Mouse (Mus musculus) hindbrain, embryonic 13.5 days (tissue): Measurements from ENCODE around the gene Adgrl4. TPM values are rescaled to one million over a fixed set of nuclear protein-coding genes. Genes with fewer than 3 reads are reported as not detected.

Experiments used
- ATAC-seq: fragments of 200-750 bp; cut with Nextera tagmentation; 2 replicates; pipeline ENCODE4 v1.8.0; 2017; ENCODE audit warnings: moderate TSS enrichment; ENCODE audit not compliant: low FRiP score
- H3K27ac ChIP-seq: fragments of 300-500 bp; sonication (generic); 2 replicates; pipeline ENCODE4 v1.5.1; 2015; ENCODE audit warnings: inconsistent platforms, mild to moderate bottlenecking, moderate library complexity
- H3K27me3 ChIP-seq: fragments of 300-500 bp; sonication (generic); 2 replicates; pipeline ENCODE4 v1.6.1; 2015; ENCODE audit warnings: mild to moderate bottlenecking, inconsistent platforms
- H3K36me3 ChIP-seq: fragments of 300-500 bp; sonication (generic); 2 replicates; pipeline ENCODE4 v1.6.1; 2015; ENCODE audit warnings: mild to moderate bottlenecking, inconsistent platforms
- H3K4me1 ChIP-seq: fragments of 300-500 bp; sonication (generic); replicated peaks from 2 replicates; pipeline ENCODE4 v1.6.1; 2015; ENCODE audit warnings: inconsistent platforms
- H3K4me2 ChIP-seq: fragments of 300-500 bp; sonication (generic); 2 replicates; pipeline ENCODE4 v1.6.1; 2015; ENCODE audit warnings: inconsistent platforms, mild to moderate bottlenecking, moderate library complexity
- H3K4me3 ChIP-seq: fragments of 300-500 bp; sonication (generic); 2 replicates; pipeline ENCODE4 v1.5.1; 2015; ENCODE audit warnings: mild to moderate bottlenecking, inconsistent platforms
- H3K9ac ChIP-seq: fragments of 300-500 bp; sonication (generic); 2 replicates; pipeline ENCODE4 v1.6.1; 2015; ENCODE audit warnings: mild to moderate bottlenecking, inconsistent platforms
- H3K9me3 ChIP-seq: fragments of 300-500 bp; sonication (generic); 2 replicates; pipeline ENCODE4 v1.6.1; 2016; ENCODE audit warnings: inconsistent platforms
- WGBS: fragments of 180-500 bp; shearing (Covaris S2); methylation state at CpG from one replicate; pipeline ENCODE4 v1.1.7; 2015; 5-methylcytosine and 5-hydroxymethylcytosine counted together
- polyA plus RNA-seq: library from polyadenylated mRNA; unstranded; fragments of >200 nt; fragmentation: Nextera tagmentation; extraction: Ambion mirVana; gene quantifications from 2 replicates; pipeline ENCODE4 v1.2.1, GENCODE M21; 2015

The Adgrl4 gene
- 12.7 and 13.9 TPM in 2 replicates for polyA plus RNA-seq

DNA sequence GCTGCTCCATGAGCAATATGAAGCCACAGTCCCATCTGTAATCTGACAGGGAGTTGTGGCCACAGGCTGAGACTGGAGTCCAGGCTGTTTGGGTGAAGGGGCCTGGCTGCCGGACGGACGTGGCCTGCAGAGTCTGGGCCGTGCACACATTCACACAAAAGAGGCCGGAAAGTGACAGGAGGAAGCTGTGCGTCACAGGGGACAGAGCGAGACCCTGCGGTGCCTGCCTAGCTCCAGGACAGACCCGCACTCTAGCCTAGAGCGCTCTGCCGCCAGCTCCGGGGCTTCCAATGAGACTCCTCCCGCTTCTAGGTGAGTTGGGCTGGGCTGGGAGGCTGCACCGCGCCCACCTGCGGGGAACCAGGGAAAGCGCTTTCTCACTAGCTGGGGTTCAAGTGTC lies at the start of gene Adgrl4:
Gene Adgrl4 (plus strand): TSS at position 195 of the 400 bp plus-strand sequence.
- ATAC-seq = 0 out of 2 replicates have a peak, but pooled peaks have one; percentile 10
- Histone ChIP-seq H3K27me3 (no peaks in the 10 kb centered on the region), H3K4me1 (peaks cover 7% of the 10 kb centered on the region), H3K27ac (no peak within 1 kb of the TSS; the same call in 1 of the 2 replicates), H3K4me2 (peak within 1 kb of the TSS; percentile 54), H3K9ac (peak within 1 kb of the TSS; percentile 63), H3K36me3 (no peaks in the 10 kb centered on the region), H3K9me3 (no peaks in the 10 kb centered on the region), H3K4me3 (peak within 1 kb of the TSS; percentile 29)
- WGBS = 2% methylated on average over 17 of the region's 17 CpGs

DNA sequence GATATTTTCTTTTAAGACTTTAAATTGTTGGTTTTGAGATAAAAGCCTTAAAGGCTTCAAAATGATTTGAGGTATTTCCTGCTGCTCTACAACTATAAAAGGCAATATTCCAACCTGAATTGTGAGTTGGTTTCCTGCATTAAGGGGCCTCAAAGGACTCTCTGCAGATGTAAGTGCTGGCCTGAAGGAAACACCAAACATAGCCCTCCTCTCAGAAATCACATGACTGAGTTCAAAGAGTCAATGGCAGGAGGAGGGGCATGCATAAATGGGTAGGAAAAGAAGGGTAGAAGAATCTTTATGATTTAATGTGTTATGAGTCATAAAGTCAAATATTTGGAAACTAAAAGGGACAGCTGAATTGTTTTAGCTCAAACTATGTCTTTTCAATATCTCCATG lies 46.8 kb upstream of the Adgrl4 start:
- Histone ChIP-seq H3K4me2 (no peak overlapping the region), H3K4me3 (no peak overlapping the region), H3K4me1 (no peaks in the 10 kb centered on the region), H3K27me3 (no peaks in the 10 kb centered on the region), H3K27ac (no peak overlapping the region), H3K36me3 (no peaks in the 10 kb centered on the region), H3K9ac (no peak overlapping the region), H3K9me3 (no peaks in the 10 kb centered on the region)
- ATAC-seq = no peak

DNA sequence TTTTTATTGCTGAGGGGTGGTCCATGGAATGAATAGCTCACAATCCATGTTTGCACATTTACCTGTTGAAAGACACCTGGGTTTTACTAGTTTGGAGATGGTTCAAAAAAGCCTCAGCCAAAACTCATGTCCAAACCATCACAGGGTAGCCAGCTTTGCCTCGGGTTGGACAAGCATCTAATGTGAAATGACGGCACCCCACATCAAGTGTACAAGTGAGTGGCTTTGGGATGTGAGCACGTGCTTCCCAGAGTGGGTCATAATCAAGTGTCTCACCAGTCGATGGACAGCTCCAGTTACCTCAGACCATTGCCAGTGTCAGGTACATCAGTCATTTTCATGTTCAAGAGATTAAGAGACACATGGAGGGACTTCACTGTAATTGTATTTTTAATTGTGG lies 44.8 kb upstream of the Adgrl4 start:
- no peak overlapping the region for H3K9ac ChIP-seq
- no peaks in the 10 kb centered on the region for H3K4me1 ChIP-seq
- no peak overlapping the region for H3K4me3 ChIP-seq
- H3K4me2 ChIP-seq = no peak overlapping the region
- 90% methylated on average over 4 of the region's 4 CpGs for WGBS
- no peaks in the 10 kb centered on the region for H3K9me3 ChIP-seq
- no peaks in the 10 kb centered on the region for H3K27me3 ChIP-seq
- no peak for ATAC-seq
- no peaks in the 10 kb centered on the region for H3K36me3 ChIP-seq
- H3K27ac ChIP-seq = no peak overlapping the region

DNA sequence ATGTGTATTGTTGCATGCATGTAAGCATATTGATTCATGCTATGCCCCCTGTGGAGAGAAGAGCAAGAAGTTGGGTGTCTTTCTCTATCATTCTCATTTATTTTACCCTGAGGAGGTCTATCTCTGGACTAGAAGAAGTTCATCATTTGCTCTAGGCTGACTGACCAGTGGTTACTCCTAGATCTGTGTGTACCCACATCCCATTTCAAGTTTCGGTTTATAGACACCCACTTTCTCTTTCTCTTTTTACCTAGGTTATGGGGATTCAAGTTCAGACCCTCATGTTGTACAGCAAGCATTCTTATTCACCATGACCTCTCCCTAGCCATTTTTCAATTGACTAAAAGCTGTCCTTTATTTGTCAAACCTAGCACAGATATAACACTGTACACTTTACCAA lies 44.4 kb upstream of the Adgrl4 start:
- Histone ChIP-seq H3K36me3 (no peaks in the 10 kb centered on the region), H3K27me3 (no peaks in the 10 kb centered on the region), H3K4me1 (no peaks in the 10 kb centered on the region), H3K9ac (no peak overlapping the region), H3K27ac (no peak overlapping the region), H3K9me3 (no peaks in the 10 kb centered on the region), H3K4me3 (no peak overlapping the region), H3K4me2 (no peak overlapping the region)
- whole genome bisulfite sequencing = 90% methylated on average over 1 of the region's 1 CpGs
- no peak for ATAC-seq

DNA sequence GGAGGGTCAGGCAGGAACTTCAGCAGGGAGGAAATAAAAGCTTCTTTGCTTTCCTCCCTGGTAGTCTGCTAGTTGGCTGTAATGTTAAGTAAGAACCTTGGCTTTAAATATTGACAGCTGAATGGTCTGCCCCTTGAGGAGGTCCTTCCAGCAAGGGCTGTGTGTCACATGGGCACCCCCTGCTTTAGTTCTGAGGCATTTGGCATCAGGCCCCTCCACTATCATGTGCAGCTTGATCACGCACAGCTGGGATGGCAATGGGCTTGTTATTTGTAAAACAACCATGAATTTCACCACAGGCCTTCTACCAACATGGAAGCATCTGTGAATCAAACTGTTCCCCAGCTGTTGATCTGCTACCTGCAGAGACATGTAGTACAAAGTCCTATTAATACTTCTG lies 38.4 kb upstream of the Adgrl4 start:
- H3K36me3 ChIP-seq = no peaks in the 10 kb centered on the region
- no peak for ATAC-seq
- H3K27me3 ChIP-seq = no peaks in the 10 kb centered on the region
- H3K4me3 ChIP-seq = no peak overlapping the region
- no peak overlapping the region for H3K9ac ChIP-seq
- H3K4me2 ChIP-seq = no peak overlapping the region
- no peaks in the 10 kb centered on the region for H3K4me1 ChIP-seq
- no peak overlapping the region for H3K27ac ChIP-seq
- no peaks in the 10 kb centered on the region for H3K9me3 ChIP-seq
- 81% methylated on average over 1 of the region's 1 CpGs for WGBS

DNA sequence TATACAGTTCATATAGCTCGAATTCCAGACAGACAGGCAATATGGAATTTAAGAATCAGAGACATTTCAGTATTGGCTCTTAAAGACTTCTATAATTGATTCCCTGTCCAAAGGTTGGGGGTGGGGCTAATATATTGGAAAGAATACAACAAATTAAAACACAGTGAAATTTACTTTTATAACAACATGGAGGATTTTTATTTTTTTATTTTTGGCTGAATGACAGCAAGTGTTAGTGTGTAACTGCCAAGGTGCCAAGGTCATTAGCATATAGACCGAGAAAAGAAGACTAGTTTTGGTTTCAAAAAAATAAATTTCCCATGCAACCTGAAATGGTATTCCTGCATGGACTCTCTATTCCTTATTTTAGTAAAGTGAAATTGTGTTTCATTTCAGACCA lies 26.7 kb upstream of the Adgrl4 start:
- no peak for ATAC-seq
- H3K4me1 ChIP-seq = no peaks in the 10 kb centered on the region

DNA sequence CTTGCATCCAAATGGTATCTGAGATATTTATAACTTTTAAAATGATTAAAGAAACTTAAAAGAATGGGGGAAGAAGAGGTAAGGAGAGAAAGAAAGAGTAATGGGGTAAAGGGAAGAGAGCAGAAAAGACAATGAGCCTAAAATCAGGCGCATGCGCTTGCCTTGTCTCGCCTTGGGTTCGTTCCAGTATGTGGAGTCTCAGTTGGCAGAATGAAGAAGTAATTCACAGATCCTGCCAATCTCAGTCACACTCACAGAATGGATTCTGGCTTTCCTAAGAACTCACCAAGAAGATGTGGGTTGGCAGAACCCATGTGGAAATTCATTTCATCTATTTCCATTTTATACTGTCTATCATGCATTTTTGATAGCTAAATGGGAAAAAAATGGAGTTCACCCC lies 26.2 kb upstream of the Adgrl4 start:
- H3K27me3 ChIP-seq = no peaks in the 10 kb centered on the region
- no peaks in the 10 kb centered on the region for H3K4me1 ChIP-seq
- H3K4me2 ChIP-seq = no peak overlapping the region
- ATAC-seq = no peak
- H3K9me3 ChIP-seq = no peaks in the 10 kb centered on the region
- no peak overlapping the region for H3K27ac ChIP-seq
- H3K36me3 ChIP-seq = no peaks in the 10 kb centered on the region
- 90% methylated on average over 4 of the region's 4 CpGs for WGBS
- no peak overlapping the region for H3K4me3 ChIP-seq
- no peak overlapping the region for H3K9ac ChIP-seq

More for the DNA sequence above, 26.7 kb upstream of the Adgrl4 start:
- Histone ChIP-seq H3K27me3 (no peaks in the 10 kb centered on the region), H3K9me3 (no peaks in the 10 kb centered on the region), H3K4me3 (no peak overlapping the region), H3K4me2 (no peak overlapping the region), H3K27ac (no peak overlapping the region), H3K9ac (no peak overlapping the region), H3K36me3 (no peaks in the 10 kb centered on the region)
- WGBS = 78% methylated on average over 2 of the region's 2 CpGs

DNA sequence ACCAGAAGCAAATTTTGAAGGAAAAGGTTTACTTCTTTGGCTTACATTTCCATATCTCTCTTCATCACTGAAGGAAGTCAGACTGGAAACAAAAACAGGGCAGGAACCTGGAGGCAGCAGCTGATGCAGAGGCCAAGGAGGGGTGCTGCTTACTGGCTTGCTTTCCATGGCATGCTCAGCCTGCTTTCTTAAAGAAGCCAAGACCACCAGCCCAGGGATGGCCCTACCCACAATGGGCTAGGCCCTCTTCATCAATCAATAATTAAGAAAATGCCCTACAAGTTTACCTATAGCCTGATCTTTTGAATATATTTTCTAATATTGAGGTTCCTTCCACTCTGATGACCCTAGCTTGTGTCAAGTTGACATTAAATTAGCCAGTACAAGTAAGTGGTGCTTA lies 20.8 kb upstream of the Adgrl4 start:
- Histone ChIP-seq H3K4me1 (0 out of 2 replicates have a peak, but pooled peaks cover 7% of the 10 kb centered on the region), H3K4me2 (no peak overlapping the region), H3K27ac (no peak overlapping the region), H3K36me3 (no peaks in the 10 kb centered on the region), H3K9me3 (no peaks in the 10 kb centered on the region), H3K9ac (no peak overlapping the region), H3K27me3 (no peaks in the 10 kb centered on the region), H3K4me3 (no peak overlapping the region)
- ATAC-seq = no peak

DNA sequence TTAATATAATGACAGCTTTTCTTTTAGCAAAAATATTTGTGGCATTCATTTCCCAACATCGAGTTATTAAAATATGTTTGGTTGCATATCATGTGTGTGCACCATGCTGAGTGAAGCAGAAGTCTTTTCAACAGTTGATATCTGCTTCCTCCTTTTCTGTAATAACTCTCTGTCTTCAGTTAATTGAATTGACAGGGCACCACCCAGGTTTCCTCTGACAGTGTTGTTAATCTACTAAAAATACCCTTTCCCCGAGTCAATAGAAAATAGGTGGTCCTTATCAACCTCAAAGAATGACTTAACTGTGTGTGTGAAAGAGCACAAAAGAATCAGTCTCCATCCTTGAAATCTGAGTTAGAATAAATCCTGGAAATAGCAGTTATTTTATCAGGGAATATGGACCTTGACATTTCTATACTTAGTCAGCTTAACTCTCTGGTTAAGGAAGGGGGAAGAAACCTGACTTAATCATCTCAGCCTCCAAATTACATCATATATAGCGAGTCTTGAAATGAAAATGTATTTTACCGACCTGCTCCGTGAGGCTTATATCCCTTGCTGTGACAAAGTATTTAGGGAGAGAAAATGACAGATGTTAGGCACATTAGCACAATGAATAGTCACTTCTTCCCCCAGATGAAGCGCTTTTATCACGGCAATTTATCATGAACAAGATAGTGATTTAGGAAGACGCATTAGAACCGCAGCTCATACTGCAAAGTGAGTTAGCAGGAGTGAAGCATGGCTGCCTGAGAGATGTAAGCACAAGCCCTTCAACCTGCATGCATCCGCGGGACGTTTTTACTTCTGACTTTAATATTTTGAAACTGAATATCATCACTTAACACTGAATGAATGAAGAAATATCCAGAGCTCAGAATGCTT lies 19.8 kb upstream of the Adgrl4 start:
- WGBS = 54% methylated on average over 12 of the region's 12 CpGs
- H3K27me3 ChIP-seq = no peaks in the 10 kb centered on the region
- no peaks in the 10 kb centered on the region for H3K36me3 ChIP-seq
- H3K4me3 ChIP-seq = no peak overlapping the region
- peak; percentile 69 for ATAC-seq
- H3K9me3 ChIP-seq = no peaks in the 10 kb centered on the region
- H3K4me1 ChIP-seq = 0 out of 2 replicates have a peak, but pooled peaks cover 7% of the 10 kb centered on the region
- H3K9ac ChIP-seq = no peak overlapping the region
- no peak overlapping the region for H3K27ac ChIP-seq
- no peak overlapping the region for H3K4me2 ChIP-seq

DNA sequence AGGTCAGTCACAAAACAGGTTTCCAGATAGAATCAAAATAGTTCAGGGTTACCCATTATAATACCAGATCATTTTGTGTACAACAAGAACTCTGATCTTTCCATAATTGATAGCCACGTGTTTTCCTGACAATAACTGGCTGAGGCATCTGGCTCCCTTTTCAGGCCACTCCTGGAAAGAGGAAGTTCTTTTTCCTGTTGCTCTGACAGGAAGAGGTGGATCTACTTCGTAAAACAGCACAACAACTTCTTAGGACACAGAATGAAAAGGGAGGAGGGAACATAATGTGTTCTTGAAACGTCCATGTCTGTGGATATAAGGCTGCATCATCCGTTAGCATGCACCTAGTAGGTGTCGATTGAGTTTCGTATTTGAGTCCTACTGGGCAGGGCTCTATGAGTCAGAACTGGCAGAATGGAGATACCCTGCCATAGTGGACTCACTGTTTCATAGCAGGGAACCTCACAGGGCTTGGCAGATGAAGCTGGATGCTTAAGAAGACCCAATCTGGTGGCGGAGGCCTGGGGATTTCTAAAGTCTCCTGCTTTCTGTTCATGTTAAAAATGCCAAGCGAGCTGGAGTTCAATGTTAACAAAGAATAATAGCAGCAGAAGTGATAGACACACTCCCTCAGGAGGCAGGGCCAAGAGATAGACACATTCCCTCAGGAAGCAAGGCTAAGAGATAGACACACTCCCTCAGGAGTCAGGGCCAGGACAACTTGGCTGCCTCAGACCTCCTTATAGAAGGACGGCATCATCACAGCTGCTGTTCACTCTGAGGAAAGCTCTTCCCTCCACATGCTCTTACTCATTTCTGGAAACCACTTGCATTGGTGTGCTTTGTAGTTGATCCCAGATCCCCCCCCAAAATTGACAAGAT lies 13.1 kb upstream of the Adgrl4 start:
- no peak for ATAC-seq
- no peaks in the 10 kb centered on the region for H3K27me3 ChIP-seq

DNA sequence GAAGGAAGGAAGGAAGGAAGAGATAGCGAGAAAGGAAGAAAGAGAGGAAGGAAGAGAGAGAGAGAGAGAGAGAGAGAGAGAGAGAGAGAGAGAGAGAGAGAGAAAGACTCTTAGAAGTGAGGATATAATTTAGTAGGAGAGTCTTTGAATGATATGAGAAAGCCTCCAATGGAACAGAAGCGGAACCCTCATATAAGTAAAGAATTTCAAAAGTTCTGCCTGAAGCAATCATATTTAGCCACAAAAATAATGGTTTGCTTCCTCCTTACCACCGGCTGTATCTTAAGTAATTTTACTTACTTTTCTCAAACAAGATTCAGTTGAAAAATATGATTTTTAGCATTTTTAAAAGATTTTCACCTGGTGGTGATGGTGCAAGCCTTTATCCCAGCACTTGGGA lies 7.6 kb upstream of the Adgrl4 start:
- H3K4me1 ChIP-seq = no peaks in the 10 kb centered on the region
- no peak overlapping the region for H3K9ac ChIP-seq
- no peak for ATAC-seq
- no peaks in the 10 kb centered on the region for H3K9me3 ChIP-seq
- no peak overlapping the region for H3K4me2 ChIP-seq
- H3K27me3 ChIP-seq = no peaks in the 10 kb centered on the region
- no peaks in the 10 kb centered on the region for H3K36me3 ChIP-seq
- H3K4me3 ChIP-seq = no peak overlapping the region
- WGBS = 97% methylated on average over 3 of the region's 3 CpGs
- H3K27ac ChIP-seq = no peak overlapping the region

More for the DNA sequence above, 13.1 kb upstream of the Adgrl4 start:
- H3K9ac ChIP-seq = no peak overlapping the region
- H3K36me3 ChIP-seq = no peaks in the 10 kb centered on the region
- no peak overlapping the region for H3K4me2 ChIP-seq
- H3K4me3 ChIP-seq = no peak overlapping the region
- WGBS = 86% methylated on average over 9 of the region's 9 CpGs
- no peaks in the 10 kb centered on the region for H3K9me3 ChIP-seq
- H3K4me1 ChIP-seq = no peaks in the 10 kb centered on the region
- no peak overlapping the region for H3K27ac ChIP-seq

DNA sequence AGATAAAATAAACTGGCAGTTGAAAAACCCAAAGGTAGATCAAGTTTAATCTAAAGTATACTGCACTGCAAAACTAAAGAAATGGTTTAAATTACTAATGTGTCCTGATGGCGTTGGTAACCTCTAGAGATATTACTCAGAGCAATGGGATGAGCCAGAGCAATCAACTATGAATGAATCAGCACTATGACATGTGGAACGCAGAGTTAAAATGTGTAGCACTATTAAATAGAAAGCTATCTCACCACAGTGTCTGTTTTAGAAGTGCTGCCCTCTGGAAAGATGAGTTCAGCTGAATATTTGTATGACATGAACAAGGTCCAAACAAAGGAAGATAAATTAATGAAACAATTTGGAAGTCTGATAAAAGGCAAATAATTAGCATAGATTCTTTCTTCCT lies 6.2 kb upstream of the Adgrl4 start:
- 63% methylated on average over 2 of the region's 2 CpGs for WGBS
- no peaks in the 10 kb centered on the region for H3K4me1 ChIP-seq

More for the DNA sequence above, 6.2 kb upstream of the Adgrl4 start:
- Histone ChIP-seq H3K36me3 (no peaks in the 10 kb centered on the region), H3K9me3 (no peaks in the 10 kb centered on the region), H3K9ac (no peak overlapping the region), H3K4me3 (no peak overlapping the region), H3K27me3 (no peaks in the 10 kb centered on the region), H3K27ac (no peak overlapping the region), H3K4me2 (no peak overlapping the region)
- no peak for ATAC-seq
